Mouse (Mus musculus) E14TG2a.4 (cell line): ENCODE data around the gene Syn1.

Source experiments
- CTCF ChIP-seq: conservative IDR thresholded peaks from 2 replicates; pipeline ENCODE4 v1.5.1; 2014; ENCODE audit warnings: low read length
- NANOG ChIP-seq: IDR thresholded peaks from 2 replicates; pipeline ENCODE4 v1.6.1; 2014; ENCODE audit warnings: borderline replicate concordance, low read length, mixed read lengths

DNA sequence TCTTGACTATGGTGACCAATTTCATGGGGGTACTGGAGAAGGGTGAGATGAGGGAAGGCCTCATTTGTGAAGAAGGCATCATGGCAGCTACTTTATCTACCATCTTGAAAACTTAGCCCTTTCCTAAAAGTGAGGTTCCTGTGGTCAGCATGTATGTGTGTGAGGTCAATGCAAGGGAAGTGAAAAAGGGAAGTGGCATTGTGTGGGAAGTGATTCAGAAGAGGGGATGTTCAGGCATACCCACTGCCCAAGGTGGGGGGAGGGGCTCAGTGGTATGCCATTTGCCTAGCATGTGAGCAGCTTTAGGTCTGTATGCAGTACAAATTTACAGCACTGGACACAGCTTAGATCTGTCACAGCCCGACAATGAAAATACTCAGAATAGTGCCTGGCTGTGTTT, 11.2 kb upstream of the Syn1 start:
- TF ChIP-seq CTCF (no peak), NANOG (no peak)
